Mouse (Mus musculus): Measurements from ENCODE around the gene Gm38655.

GRCm38 (mm10) chr17:25127681-25128080, 47.6 kb downstream of the Gm38655 start:
- TF ChIP-seq MYOD1 (IDR thresholded peaks at IDR 0.05; ENCODE audit: control insufficient read depth in 1 of 3, insufficient read length in 2 of 3, low read depth in 2 of 3) (no peak), POLR2A (IDR thresholded peaks at IDR 0.05; ENCODE audit: insufficient read length, low read depth) (no peak), MAX (IDR thresholded peaks at IDR 0.05; ENCODE audit: low read depth) (no peak), E2F4 (IDR thresholded peaks at IDR 0.05; ENCODE audit: insufficient read depth) (no peak), MYOG (IDR thresholded peaks at IDR 0.05; ENCODE audit: control insufficient read depth in 1 of 3, insufficient read depth in 1 of 3, insufficient read length in 2 of 3, low read depth in 2 of 3) (no peak), USF1 (IDR thresholded peaks at IDR 0.05; ENCODE audit: low read depth) (no peak)
